9 mouse cellular contexts compared by ENCODE assay signal in genomic region chr4:123228270-123228669, GRCm38 (mm10). TPM values are rescaled to one million over a fixed set of nuclear protein-coding genes. Genes with fewer than 3 reads are reported as not detected.
DNase-seq lines count a peak whose midpoint lies in the region; ATAC-seq and TF ChIP-seq lines count a peak whose summit lies in the region.
"Had no signal": no experiment of that assay in that cellular context is flagged by ENCODE, and none has a peak within 500 bp of the region (broad histone marks: within the 10 kb centered on the region; RNA-seq: fewer than 3 reads in every experiment).

No protein-coding gene starts in this region.

- no peak overlapping the region for H3K4me3 ChIP-seq in kidney, adult 2 months (ENCODE audit: insufficient read depth, low read depth, low read length)
- no peak overlapping the region for H3K4me3 ChIP-seq in heart, embryonic 10.5 days
- no peak overlapping the region for H3K4me3 ChIP-seq in limb, embryonic 13.5 days
- no peak overlapping the region for H3K4me3 ChIP-seq in stomach, embryonic 15.5 days (replicated peaks)
- H3K4me3 ChIP-seq: midbrain, embryonic 15.5 days had no signal

- peaks cover 7% of the 10 kb centered on the region; the same call in 1 of the 2 replicates for H3K4me1 ChIP-seq in kidney, adult 2 months (ENCODE audit: control insufficient read depth, insufficient read depth, low read length)
- peaks cover 46% of the 10 kb centered on the region for H3K4me1 ChIP-seq in heart, embryonic 10.5 days
- H3K4me1 ChIP-seq in limb, embryonic 13.5 days = peaks cover 43% of the 10 kb centered on the region
- peaks cover 26% of the 10 kb centered on the region for H3K4me1 ChIP-seq in stomach, embryonic 15.5 days
- H3K4me1 ChIP-seq: midbrain, embryonic 15.5 days had no signal

- H3K36me3 ChIP-seq in kidney, adult 2 months (ENCODE audit: control insufficient read depth, insufficient read depth, low read length) = no peaks in the 10 kb centered on the region
- no peaks in the 10 kb centered on the region for H3K36me3 ChIP-seq in heart, embryonic 10.5 days
- H3K36me3 ChIP-seq in limb, embryonic 13.5 days = no peaks in the 10 kb centered on the region
- no peaks in the 10 kb centered on the region for H3K36me3 ChIP-seq in stomach, embryonic 15.5 days
- H3K36me3 ChIP-seq: midbrain, embryonic 15.5 days had no signal

- no peak overlapping the region for H3K4me2 ChIP-seq in limb, embryonic 13.5 days (replicated peaks)
- no peak overlapping the region for H3K4me2 ChIP-seq in stomach, embryonic 15.5 days
- H3K4me2 ChIP-seq: midbrain, embryonic 15.5 days had no signal

- ATAC-seq in limb, embryonic 13.5 days (ENCODE audit: low FRiP score, low read depth) = peak; percentile 73
- ATAC-seq in stomach, embryonic 15.5 days (ENCODE audit: insufficient read depth, low FRiP score, low read depth) = peak; percentile 41; the same call in 1 of the 2 replicates
- ATAC-seq: midbrain, embryonic 15.5 days had no signal

- TF ChIP-seq POLR2A in kidney, adult 2 months (IDR thresholded peaks at IDR 0.05; ENCODE audit: low read depth, low read length) = no peak

- H3K9me3 ChIP-seq in heart, embryonic 10.5 days = no peaks in the 10 kb centered on the region
- no peaks in the 10 kb centered on the region for H3K9me3 ChIP-seq in limb, embryonic 13.5 days
- H3K9me3 ChIP-seq in stomach, embryonic 15.5 days = no peaks in the 10 kb centered on the region
- H3K9me3 ChIP-seq: midbrain, embryonic 15.5 days had no signal

- H3K9ac ChIP-seq in limb, embryonic 13.5 days = no peak overlapping the region
- no peak overlapping the region for H3K9ac ChIP-seq in stomach, embryonic 15.5 days
- H3K9ac ChIP-seq: midbrain, embryonic 15.5 days had no signal

- 46% methylated on average over 2 of the region's 2 CpGs for WGBS in kidney, adult 2 months
- WGBS in heart, embryonic 10.5 days = 15% methylated on average over 2 of the region's 2 CpGs
- 11% methylated on average over 2 of the region's 2 CpGs for WGBS in limb, embryonic 13.5 days
- 21% methylated on average over 2 of the region's 2 CpGs for WGBS in stomach, embryonic 15.5 days

- no peak overlapping the region for H3K27ac ChIP-seq in kidney, adult 2 months (ENCODE audit: insufficient read depth, low read depth, low read length)
- peak overlapping the region; percentile 65; the same call in 1 of the 2 replicates for H3K27ac ChIP-seq in heart, embryonic 10.5 days
- H3K27ac ChIP-seq in limb, embryonic 13.5 days = no peak overlapping the region
- peak overlapping the region; percentile 62 for H3K27ac ChIP-seq in stomach, embryonic 15.5 days
- H3K27ac ChIP-seq: midbrain, embryonic 15.5 days had no signal

- peak; percentile 34 for DNase-seq in kidney, adult 2 months
- no peak for DNase-seq in kidney, adult 11 months
- DNase-seq in heart, embryonic 10.5 days (ENCODE audit: low spot score) = no peak
- DNase-seq in cerebellum, adult 11-12 months = no peak
- DNase-seq in frontal cortex, postnatal 36 days (ENCODE audit: low spot score in 2 of 2) = no peak
- DNase-seq in ovary, adult 18-20 months (ENCODE audit: low spot score) = no peak

- no peaks in the 10 kb centered on the region for H3K27me3 ChIP-seq in kidney, adult 2 months (replicated peaks; ENCODE audit: control insufficient read depth, insufficient read depth, low read length)
- H3K27me3 ChIP-seq in heart, embryonic 10.5 days (ENCODE audit: insufficient read depth, poor library complexity, severe bottlenecking) = peaks cover 41% of the 10 kb centered on the region
- peaks cover 42% of the 10 kb centered on the region for H3K27me3 ChIP-seq in limb, embryonic 13.5 days
- H3K27me3 ChIP-seq in stomach, embryonic 15.5 days (replicated peaks) = no peaks in the 10 kb centered on the region; the same call in 1 of the 2 replicates

- TF ChIP-seq CTCF in kidney, adult 2 months (conservative IDR thresholded peaks at IDR 0.05; ENCODE audit: insufficient read depth, insufficient read length, low read depth, low read length) = no peak

RNA-seq across cellular contexts. Expression of gene Heyl, which starts 5.1 kb away (rescaled TPM):
- 3.5 and 4.1 TPM in 2 replicates for polyA plus RNA-seq in kidney, adult 2 months (2012; rRNA removed)
- polyA plus RNA-seq in heart, embryonic 10.5 days (2016; fragmentation: Nextera tagmentation; extraction: Ambion mirVana) = 3.2 and 3.9 TPM in 2 replicates
- polyA plus RNA-seq in limb, embryonic 13.5 days (2015; fragmentation: Nextera tagmentation; extraction: Ambion mirVana) = 5.7 and 6.5 TPM in 2 replicates
- 14.1 and 18.9 TPM in 2 replicates for polyA plus RNA-seq in stomach, embryonic 15.5 days (2015; fragmentation: Nextera tagmentation; extraction: Ambion mirVana)

RNA-seq across cellular contexts. Expression of gene Nt5c1a, which starts 27.0 kb away (rescaled TPM):
- 0.91 and 0.94 TPM in 2 replicates for polyA plus RNA-seq in kidney, adult 2 months (2012; rRNA removed)
- 0.31 and 0.46 TPM in 2 replicates for polyA plus RNA-seq in heart, embryonic 10.5 days (2016; fragmentation: Nextera tagmentation; extraction: Ambion mirVana)
- not detected in 2 replicates for polyA plus RNA-seq in limb, embryonic 13.5 days (2015; fragmentation: Nextera tagmentation; extraction: Ambion mirVana)
- polyA plus RNA-seq in stomach, embryonic 15.5 days (2015; fragmentation: Nextera tagmentation; extraction: Ambion mirVana) = not detected in 2 replicates
- polyA plus RNA-seq: midbrain, embryonic 15.5 days had no signal

RNA-seq across cellular contexts. Expression of gene Pabpc4, which starts 33.9 kb away (rescaled TPM):
- polyA plus RNA-seq in kidney, adult 2 months (2012; rRNA removed) = 57.8 and 67.1 TPM in 2 replicates
- polyA plus RNA-seq in heart, embryonic 10.5 days (2016; fragmentation: Nextera tagmentation; extraction: Ambion mirVana) = 70.4 and 73.3 TPM in 2 replicates
- polyA plus RNA-seq in limb, embryonic 13.5 days (2015; fragmentation: Nextera tagmentation; extraction: Ambion mirVana) = 43.9 and 45.8 TPM in 2 replicates
- 49.0 and 50.2 TPM in 2 replicates for polyA plus RNA-seq in stomach, embryonic 15.5 days (2015; fragmentation: Nextera tagmentation; extraction: Ambion mirVana)

RNA-seq across cellular contexts. Expression of gene Hpcal4, which starts 45.2 kb away (rescaled TPM):
- 0.75 and 0.83 TPM in 2 replicates for polyA plus RNA-seq in kidney, adult 2 months (2012; rRNA removed)
- polyA plus RNA-seq in heart, embryonic 10.5 days (2016; fragmentation: Nextera tagmentation; extraction: Ambion mirVana) = 0.41 and 1.3 TPM in 2 replicates
- 0.59 and 0.76 TPM in 2 replicates for polyA plus RNA-seq in limb, embryonic 13.5 days (2015; fragmentation: Nextera tagmentation; extraction: Ambion mirVana)
- 3.5 and 3.6 TPM in 2 replicates for polyA plus RNA-seq in stomach, embryonic 15.5 days (2015; fragmentation: Nextera tagmentation; extraction: Ambion mirVana)

Comparison
In these comparisons a context has a peak if more than half of its experiments do, and no peak if none do; other contexts are left out.
1. H3K27ac ChIP-seq: peak in heart, embryonic 10.5 days (single experiment) and stomach, embryonic 15.5 days (single experiment); none in kidney, adult 2 months (single experiment) and limb, embryonic 13.5 days (single experiment).